Mouse (Mus musculus) bone marrow, adult 2 months (tissue): ENCODE measurements at regions not wholly inside any gene's neighbourhood (a gene's known extent, or its start where the extent isn't known, plus 50 kb on each side); places are given as distances from the start of the nearest gene placed in this dataset.

ENCODE experiments used
- CTCF ChIP-seq: fragments of 200-500 bp; IDR thresholded peaks from 2 replicates; pipeline ENCODE4 v1.5.1; 2011; ENCODE audit warnings: low read length, control low read depth; ENCODE audit not compliant: control insufficient read depth, insufficient read depth
- POLR2A ChIP-seq: fragments of 200-500 bp; IDR thresholded peaks from 2 replicates; pipeline ENCODE4 v1.6.1; 2011; ENCODE audit warnings: low read depth, mild to moderate bottlenecking, control low read depth, low read length, borderline replicate concordance; ENCODE audit not compliant: control insufficient read depth

- TF ChIP-seq POLR2A: no peak
- no peak for TF ChIP-seq CTCF
These were observed 1536.6 kb upstream of the Sel1l start for GRCm38 (mm10) chr12:93385578-93385977.
